Mouse (Mus musculus): ENCODE measurements around the gene Glis3. TPM values are rescaled to one million over a fixed set of nuclear protein-coding genes. Genes with fewer than 3 reads are reported as not detected.

Gene Glis3
- polyA plus RNA-seq, 1 experiment from 2014 or later: 0.27 TPM

DNA sequence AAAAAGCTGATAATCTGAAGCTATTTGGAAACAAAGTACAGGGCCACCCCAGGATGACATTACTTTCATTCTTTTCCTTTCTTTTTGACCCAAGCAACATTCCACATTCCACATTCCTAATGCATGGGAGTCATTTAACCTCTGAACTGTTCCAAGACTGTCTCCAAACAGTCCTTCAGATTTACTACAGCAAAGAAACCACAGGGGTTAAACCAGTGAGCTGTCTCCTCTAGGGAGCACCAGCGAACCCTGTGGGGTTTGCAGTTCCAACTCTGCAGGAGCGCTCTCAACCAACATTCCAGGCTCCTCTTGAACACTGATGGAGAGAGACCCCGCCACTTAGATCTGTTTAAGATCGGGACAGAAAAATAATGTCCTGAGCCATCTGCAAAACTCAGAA is 33.6 kb downstream of the Glis3 start:
- ATAC-seq (ENCODE audit: low read depth): no peak
- Histone ChIP-seq H3K4me3 (ENCODE audit: low read depth, low read length) (no peak overlapping the region), H3K4me2 (ENCODE audit: low read depth, low read length) (no peak overlapping the region), H3K27me3 (ENCODE audit: control insufficient read depth, insufficient read depth, low read depth, low read length) (no peaks in the 10 kb centered on the region), H3K27ac (ENCODE audit: low read length) (no peak overlapping the region), H3K36me3 (ENCODE audit: control insufficient read depth, insufficient read depth) (no peaks in the 10 kb centered on the region), H3K9me3 (replicated peaks; ENCODE audit: control insufficient read depth, low read length) (no peaks in the 10 kb centered on the region), H3K9ac (ENCODE audit: low read depth, low read length) (no peak overlapping the region), H3K4me1 (ENCODE audit: control insufficient read depth, low read depth, low read length) (no peaks in the 10 kb centered on the region)
- 53% methylated on average over 4 of the region's 4 CpGs for WGBS (ENCODE audit: insufficient replicate concordance)

- no peak overlapping the region for H3K4me2 ChIP-seq (ENCODE audit: low read depth, low read length)
- no peaks in the 10 kb centered on the region for H3K9me3 ChIP-seq (replicated peaks; ENCODE audit: control insufficient read depth, low read length)
- H3K4me3 ChIP-seq (ENCODE audit: low read depth, low read length): no peak overlapping the region
- 52% methylated on average over 7 of the region's 7 CpGs for WGBS (ENCODE audit: insufficient replicate concordance)
- H3K4me1 ChIP-seq (ENCODE audit: control insufficient read depth, low read depth, low read length): no peaks in the 10 kb centered on the region
- no peaks in the 10 kb centered on the region for H3K36me3 ChIP-seq (ENCODE audit: control insufficient read depth, insufficient read depth)
- ATAC-seq (ENCODE audit: low read depth): no peak
- H3K27ac ChIP-seq (ENCODE audit: low read length): no peak overlapping the region
- H3K27me3 ChIP-seq (ENCODE audit: control insufficient read depth, insufficient read depth, low read depth, low read length): no peaks in the 10 kb centered on the region
- H3K9ac ChIP-seq (ENCODE audit: low read depth, low read length): no peak overlapping the region
These were observed 39.0 kb downstream of the Glis3 start for GRCm38 (mm10) chr19:28640861-28641381.

- no peaks in the 10 kb centered on the region for H3K9me3 ChIP-seq (replicated peaks; ENCODE audit: control insufficient read depth, low read length)
- no peak overlapping the region for H3K4me2 ChIP-seq (ENCODE audit: low read depth, low read length)
- ATAC-seq (ENCODE audit: low read depth): no peak
- H3K27ac ChIP-seq (ENCODE audit: low read length): no peak overlapping the region
- H3K36me3 ChIP-seq (ENCODE audit: control insufficient read depth, insufficient read depth): no peaks in the 10 kb centered on the region
- H3K4me1 ChIP-seq (ENCODE audit: control insufficient read depth, low read depth, low read length): no peaks in the 10 kb centered on the region
- H3K27me3 ChIP-seq (ENCODE audit: control insufficient read depth, insufficient read depth, low read depth, low read length): no peaks in the 10 kb centered on the region
- 46% methylated on average over 7 of the region's 8 CpGs for WGBS (ENCODE audit: insufficient replicate concordance)
- H3K9ac ChIP-seq (ENCODE audit: low read depth, low read length): no peak overlapping the region
- no peak overlapping the region for H3K4me3 ChIP-seq (ENCODE audit: low read depth, low read length)
These were observed 43.8 kb downstream of the Glis3 start for GRCm38 (mm10) chr19:28635991-28636553.

DNA sequence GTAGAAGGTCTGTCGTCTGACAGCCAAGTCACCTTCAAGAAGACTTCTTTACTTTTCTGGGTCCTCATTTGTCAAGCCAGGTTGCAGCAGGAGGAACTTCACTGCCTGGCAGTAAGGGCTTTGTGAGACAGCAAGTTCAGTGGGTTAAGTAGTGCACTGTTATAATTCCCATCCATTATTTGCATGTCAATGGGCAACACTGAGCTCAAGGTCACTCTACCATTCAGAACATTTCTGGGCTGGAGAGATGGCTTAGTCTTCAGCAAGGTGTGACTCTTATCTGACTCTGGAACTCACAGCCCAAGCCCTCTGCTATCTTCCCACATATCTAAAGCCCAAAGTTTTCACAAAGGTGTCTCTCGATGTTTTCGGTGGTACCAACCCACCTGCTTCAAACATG is 44.9 kb downstream of the Glis3 start:
- Histone ChIP-seq H3K36me3 (ENCODE audit: control insufficient read depth, insufficient read depth) (no peaks in the 10 kb centered on the region), H3K4me2 (ENCODE audit: low read depth, low read length) (no peak overlapping the region), H3K9me3 (replicated peaks; ENCODE audit: control insufficient read depth, low read length) (no peaks in the 10 kb centered on the region), H3K27me3 (ENCODE audit: control insufficient read depth, insufficient read depth, low read depth, low read length) (no peaks in the 10 kb centered on the region), H3K27ac (ENCODE audit: low read length) (no peak overlapping the region), H3K4me1 (ENCODE audit: control insufficient read depth, low read depth, low read length) (no peaks in the 10 kb centered on the region), H3K4me3 (ENCODE audit: low read depth, low read length) (no peak overlapping the region), H3K9ac (ENCODE audit: low read depth, low read length) (no peak overlapping the region)
- no peak for ATAC-seq (ENCODE audit: low read depth)
- 60% methylated on average over 3 of the region's 3 CpGs for WGBS (ENCODE audit: insufficient replicate concordance)

DNA sequence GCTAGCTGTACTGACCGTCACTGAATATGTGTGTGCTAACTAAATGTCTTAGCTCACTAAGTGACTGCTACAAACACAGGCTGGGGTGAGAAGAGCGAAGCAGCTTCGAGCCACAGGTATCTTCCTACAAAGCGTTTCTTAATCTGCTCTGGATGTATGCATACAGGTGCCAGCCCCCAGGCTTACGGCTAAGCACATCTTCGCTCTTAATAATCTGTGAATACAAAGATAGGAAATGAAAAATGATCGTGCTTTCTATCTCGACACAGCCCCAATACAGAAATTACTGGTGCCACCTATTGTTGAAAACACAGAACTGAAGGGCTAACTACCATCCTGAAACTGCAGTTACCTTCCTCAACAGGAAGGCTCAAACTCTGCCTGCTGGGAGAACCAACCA is 51.5 kb downstream of the Glis3 start:
- Histone ChIP-seq H3K36me3 (ENCODE audit: control insufficient read depth, insufficient read depth) (no peaks in the 10 kb centered on the region), H3K27me3 (ENCODE audit: control insufficient read depth, insufficient read depth, low read depth, low read length) (no peaks in the 10 kb centered on the region), H3K27ac (ENCODE audit: low read length) (no peak overlapping the region), H3K4me3 (ENCODE audit: low read depth, low read length) (no peak overlapping the region), H3K4me1 (ENCODE audit: control insufficient read depth, low read depth, low read length) (no peaks in the 10 kb centered on the region), H3K4me2 (ENCODE audit: low read depth, low read length) (no peak overlapping the region), H3K9ac (ENCODE audit: low read depth, low read length) (no peak overlapping the region), H3K9me3 (replicated peaks; ENCODE audit: control insufficient read depth, low read length) (no peaks in the 10 kb centered on the region)
- no peak for ATAC-seq (ENCODE audit: low read depth)
- WGBS (ENCODE audit: insufficient replicate concordance): 49% methylated on average over 8 of the region's 8 CpGs

GRCm38 (mm10) chr19:28626189-28626588 is 53.7 kb downstream of the Glis3 start:
- Histone ChIP-seq H3K9me3 (replicated peaks; ENCODE audit: control insufficient read depth, low read length) (no peaks in the 10 kb centered on the region), H3K27me3 (ENCODE audit: control insufficient read depth, insufficient read depth, low read depth, low read length) (no peaks in the 10 kb centered on the region), H3K27ac (ENCODE audit: low read length) (no peak overlapping the region), H3K36me3 (ENCODE audit: control insufficient read depth, insufficient read depth) (no peaks in the 10 kb centered on the region), H3K4me3 (ENCODE audit: low read depth, low read length) (no peak overlapping the region), H3K4me1 (ENCODE audit: control insufficient read depth, low read depth, low read length) (no peaks in the 10 kb centered on the region), H3K9ac (ENCODE audit: low read depth, low read length) (no peak overlapping the region), H3K4me2 (ENCODE audit: low read depth, low read length) (no peak overlapping the region)
- ATAC-seq (ENCODE audit: low read depth): no peak
- 63% methylated on average over 5 of the region's 5 CpGs for WGBS (ENCODE audit: insufficient replicate concordance)

- Histone ChIP-seq H3K36me3 (ENCODE audit: control insufficient read depth, insufficient read depth) (no peaks in the 10 kb centered on the region), H3K9me3 (replicated peaks; ENCODE audit: control insufficient read depth, low read length) (no peaks in the 10 kb centered on the region), H3K27ac (ENCODE audit: low read length) (no peak overlapping the region), H3K27me3 (ENCODE audit: control insufficient read depth, insufficient read depth, low read depth, low read length) (no peaks in the 10 kb centered on the region), H3K4me2 (ENCODE audit: low read depth, low read length) (no peak overlapping the region), H3K9ac (ENCODE audit: low read depth, low read length) (no peak overlapping the region), H3K4me3 (ENCODE audit: low read depth, low read length) (no peak overlapping the region), H3K4me1 (ENCODE audit: control insufficient read depth, low read depth, low read length) (no peaks in the 10 kb centered on the region)
- ATAC-seq (ENCODE audit: low read depth): no peak
- 56% methylated on average over 1 of the region's 1 CpGs for WGBS (ENCODE audit: insufficient replicate concordance)
These were observed 55.3 kb downstream of the Glis3 start for GRCm38 (mm10) chr19:28624571-28624970.

GRCm38 (mm10) chr19:28623726-28624125 is 56.2 kb downstream of the Glis3 start:
- H3K27ac ChIP-seq (ENCODE audit: low read length): no peak overlapping the region
- H3K4me3 ChIP-seq (ENCODE audit: low read depth, low read length): no peak overlapping the region
- H3K9me3 ChIP-seq (replicated peaks; ENCODE audit: control insufficient read depth, low read length): no peaks in the 10 kb centered on the region
- ATAC-seq (ENCODE audit: low read depth): no peak
- H3K27me3 ChIP-seq (ENCODE audit: control insufficient read depth, insufficient read depth, low read depth, low read length): no peaks in the 10 kb centered on the region
- H3K9ac ChIP-seq (ENCODE audit: low read depth, low read length): no peak overlapping the region
- WGBS (ENCODE audit: insufficient replicate concordance): 68% methylated on average over 10 of the region's 10 CpGs
- H3K4me2 ChIP-seq (ENCODE audit: low read depth, low read length): no peak overlapping the region
- H3K36me3 ChIP-seq (ENCODE audit: control insufficient read depth, insufficient read depth): no peaks in the 10 kb centered on the region
- H3K4me1 ChIP-seq (ENCODE audit: control insufficient read depth, low read depth, low read length): no peaks in the 10 kb centered on the region

GRCm38 (mm10) chr19:28621608-28622505 is 58.0 kb downstream of the Glis3 start:
- H3K9me3 ChIP-seq (replicated peaks; ENCODE audit: control insufficient read depth, low read length): no peaks in the 10 kb centered on the region
- H3K27me3 ChIP-seq (ENCODE audit: control insufficient read depth, insufficient read depth, low read depth, low read length): no peaks in the 10 kb centered on the region
- H3K4me1 ChIP-seq (ENCODE audit: control insufficient read depth, low read depth, low read length): no peaks in the 10 kb centered on the region
- 65% methylated on average over 11 of the region's 11 CpGs for WGBS (ENCODE audit: insufficient replicate concordance)
- no peak overlapping the region for H3K27ac ChIP-seq (ENCODE audit: low read length)
- no peak overlapping the region for H3K4me3 ChIP-seq (ENCODE audit: low read depth, low read length)
- no peak overlapping the region for H3K9ac ChIP-seq (ENCODE audit: low read depth, low read length)
- ATAC-seq (ENCODE audit: low read depth): no peak
- no peak overlapping the region for H3K4me2 ChIP-seq (ENCODE audit: low read depth, low read length)
- H3K36me3 ChIP-seq (ENCODE audit: control insufficient read depth, insufficient read depth): no peaks in the 10 kb centered on the region

Data from liver, embryonic 16.5 days (tissue).